Mouse (Mus musculus) embryo, embryonic 10.5 days (tissue): Measurements from ENCODE around the gene Asap2.

Experiments
- DNase-seq: peaks from one replicate; pipeline ENCODE4 v3.0.0-alpha.2; 2015; ENCODE audit warnings: low spot score

Asap2 gene

GRCm38 (mm10) chr12:21315923-21316868 lies 325.9 kb downstream of the Asap2 start, which contains the start of gene Iah1:
TSS of gene Iah1 (plus strand) at chr12:21316389.
- peak; percentile 88 for DNase-seq

GRCm38 (mm10) chr12:21316869-21317265 lies 326.6 kb downstream of the Asap2 start:
- no peak for DNase-seq

GRCm38 (mm10) chr12:21318143-21318895 lies 328.1 kb downstream of the Asap2 start:
- DNase-seq = peak; percentile 80
